Mouse (Mus musculus): ENCODE measurements around the gene Rbmxl1. TPM values are rescaled to one million over a fixed set of nuclear protein-coding genes. Genes with fewer than 3 reads are reported as not detected.

Gene Rbmxl1
- polyA plus RNA-seq, 1 experiment from 2014 or later: 329 TPM

- Histone ChIP-seq H3K4me2 (replicated peaks) (no peak overlapping the region), H3K9ac (no peak overlapping the region), H3K4me1 (no peaks in the 10 kb centered on the region), H3K4me3 (no peak overlapping the region), H3K9me3 (no peaks in the 10 kb centered on the region), H3K27me3 (no peaks in the 10 kb centered on the region), H3K36me3 (no peaks in the 10 kb centered on the region), H3K27ac (no peak overlapping the region)
- ATAC-seq (ENCODE audit: insufficient number of reproducible peaks, insufficient read depth, low FRiP score, low TSS enrichment): no peak
- 82% methylated on average over 3 of the region's 3 CpGs for WGBS
Measured at GRCm38 (mm10) chr8:78489733-78490132, 19.0 kb downstream of the Rbmxl1 start.

DNA sequence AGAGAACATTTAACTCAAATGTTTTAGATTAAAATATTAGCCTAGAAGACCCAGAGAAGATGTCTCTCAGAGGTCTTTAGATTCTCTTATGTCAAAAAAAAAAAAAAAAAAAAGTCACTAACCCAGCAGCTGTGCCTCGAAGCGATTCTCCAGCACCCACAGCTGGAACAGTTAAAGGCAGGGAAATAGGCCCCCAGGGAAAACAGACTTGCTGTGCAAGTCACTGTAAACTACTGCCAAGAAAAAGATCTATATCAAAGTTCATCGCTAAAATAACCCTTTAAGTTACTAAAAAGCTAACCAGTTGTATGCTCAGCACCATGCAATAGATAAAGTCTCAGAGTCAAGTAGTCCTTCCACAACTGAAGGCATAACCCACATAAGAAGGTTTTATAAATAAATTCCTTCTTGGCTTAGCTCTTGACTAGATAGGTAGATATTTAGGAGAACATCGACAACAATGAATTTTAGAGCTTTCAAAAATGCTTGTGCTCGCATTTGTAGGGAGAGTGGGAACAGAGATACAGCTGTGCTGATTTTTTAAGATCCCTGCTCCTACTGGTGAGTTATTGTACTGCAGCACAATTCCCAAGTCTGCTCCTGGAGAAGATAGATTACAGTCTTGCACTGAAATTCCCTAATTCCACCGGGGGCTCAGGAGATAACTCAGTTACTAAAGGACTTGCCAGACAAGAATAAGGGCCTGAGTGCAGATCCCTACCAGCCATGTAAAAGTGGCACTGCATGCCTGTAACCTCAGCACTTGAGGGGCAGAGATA lies 31.5 kb downstream of the Rbmxl1 start:
- H3K4me3 ChIP-seq: no peak overlapping the region
- no peaks in the 10 kb centered on the region for H3K36me3 ChIP-seq
- WGBS: 34% methylated on average over 6 of the region's 6 CpGs
- no peaks in the 10 kb centered on the region for H3K4me1 ChIP-seq
- H3K9me3 ChIP-seq: no peaks in the 10 kb centered on the region
- H3K27me3 ChIP-seq: no peaks in the 10 kb centered on the region
- H3K4me2 ChIP-seq (replicated peaks): no peak overlapping the region
- no peak overlapping the region for H3K27ac ChIP-seq
- no peak for ATAC-seq (ENCODE audit: insufficient number of reproducible peaks, insufficient read depth, low FRiP score, low TSS enrichment)
- H3K9ac ChIP-seq: no peak overlapping the region

GRCm38 (mm10) chr8:78467889-78468288 lies 40.8 kb downstream of the Rbmxl1 start:
- H3K4me1 ChIP-seq: no peaks in the 10 kb centered on the region
- H3K4me2 ChIP-seq (replicated peaks): no peak overlapping the region
- H3K36me3 ChIP-seq: no peaks in the 10 kb centered on the region
- no peak overlapping the region for H3K27ac ChIP-seq
- WGBS: 90% methylated on average over 2 of the region's 2 CpGs
- ATAC-seq (ENCODE audit: insufficient number of reproducible peaks, insufficient read depth, low FRiP score, low TSS enrichment): no peak
- H3K27me3 ChIP-seq: no peaks in the 10 kb centered on the region
- no peak overlapping the region for H3K4me3 ChIP-seq
- 0 out of 2 replicates have a peak, but pooled peaks cover 5% of the 10 kb centered on the region for H3K9me3 ChIP-seq
- no peak overlapping the region for H3K9ac ChIP-seq

DNA sequence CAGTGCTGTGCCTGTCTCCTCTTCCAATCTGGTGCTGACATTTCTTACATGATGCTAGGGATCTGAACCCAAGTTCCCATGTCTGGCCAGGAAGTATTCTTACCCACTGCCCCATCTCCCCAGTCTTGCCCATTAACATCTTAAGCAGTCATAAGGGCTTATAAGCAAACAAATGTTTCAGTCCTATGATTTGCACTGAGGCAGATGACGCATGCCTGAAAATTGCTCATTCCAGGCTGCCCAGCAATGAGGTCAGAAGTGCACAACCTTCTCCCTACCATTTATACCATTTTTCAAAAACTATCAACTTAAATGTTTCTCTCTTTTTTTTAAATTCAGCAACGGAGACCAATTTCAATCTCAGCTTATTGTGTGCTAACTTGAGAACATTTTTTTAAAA lies 44.8 kb downstream of the Rbmxl1 start:
- Histone ChIP-seq H3K27me3 (no peaks in the 10 kb centered on the region), H3K4me1 (no peaks in the 10 kb centered on the region), H3K9ac (no peak overlapping the region), H3K4me3 (no peak overlapping the region), H3K27ac (no peak overlapping the region), H3K9me3 (0 out of 2 replicates have a peak, but pooled peaks cover 5% of the 10 kb centered on the region), H3K4me2 (replicated peaks) (no peak overlapping the region), H3K36me3 (no peaks in the 10 kb centered on the region)
- WGBS: 80% methylated on average over 2 of the region's 2 CpGs
- ATAC-seq (ENCODE audit: insufficient number of reproducible peaks, insufficient read depth, low FRiP score, low TSS enrichment): no peak

- no peaks in the 10 kb centered on the region for H3K27me3 ChIP-seq
- no peaks in the 10 kb centered on the region for H3K4me1 ChIP-seq
- H3K4me2 ChIP-seq (replicated peaks): no peak overlapping the region
- H3K9me3 ChIP-seq: no peaks in the 10 kb centered on the region
- no peak overlapping the region for H3K9ac ChIP-seq
- H3K36me3 ChIP-seq: no peaks in the 10 kb centered on the region
- no peak overlapping the region for H3K4me3 ChIP-seq
- 80% methylated on average over 3 of the region's 3 CpGs for WGBS
- no peak overlapping the region for H3K27ac ChIP-seq
- no peak for ATAC-seq (ENCODE audit: insufficient number of reproducible peaks, insufficient read depth, low FRiP score, low TSS enrichment)
Measured at GRCm38 (mm10) chr8:78456441-78456840, 52.3 kb downstream of the Rbmxl1 start.

Other genes starting within 250 kb of the Rbmxl1 start
- gene Pou4f2, start 72.3 kb downstream of the Rbmxl1 start, polyA plus RNA-seq (2016; fragmentation: Nextera tagmentation; extraction: Ambion mirVana): 0.54 and 1.1 TPM in 2 replicates
- 17.1 and 20.3 TPM in 2 replicates for gene Slc10a7, start 448 bp upstream of the Rbmxl1 start, polyA plus RNA-seq (2016; fragmentation: Nextera tagmentation; extraction: Ambion mirVana)